Mouse (Mus musculus) right cerebral cortex, postnatal 10 days (tissue): ENCODE data around the gene Opalin.

Experiments used
- DNase-seq, 2 experiments: peaks; one replicate each; pipeline ENCODE4 v3.0.0; 2021; ENCODE audit warnings: low spot score in 2 of 2

The Opalin gene

GRCm38 (mm10) chr19:41076906-41077305, at the start of gene Opalin:
Opalin (minus strand) TSS chr19:41077113.
- no peak for DNase-seq

- peak in 1 of 2 experiments; percentile 47 for DNase-seq
Observed at GRCm38 (mm10) chr19:41123009-41123408, 46.1 kb upstream of the Opalin start.

GRCm38 (mm10) chr19:41119924-41120323, 43.0 kb upstream of the Opalin start:
- peak; percentile 63 to 76 for DNase-seq

GRCm38 (mm10) chr19:41118346-41118745, 41.4 kb upstream of the Opalin start:
- no peak for DNase-seq

GRCm38 (mm10) chr19:41117334-41117733, 40.4 kb upstream of the Opalin start:
- DNase-seq = peak; percentile 52 to 54

- no peak for DNase-seq
Observed at GRCm38 (mm10) chr19:41114611-41115010, 37.7 kb upstream of the Opalin start.

GRCm38 (mm10) chr19:41113911-41114531, 37.1 kb upstream of the Opalin start:
- peak; percentile 65 to 81 for DNase-seq

- no peak for DNase-seq
Observed at GRCm38 (mm10) chr19:41112609-41113008, 35.7 kb upstream of the Opalin start.

GRCm38 (mm10) chr19:41109991-41110390, 33.1 kb upstream of the Opalin start:
- no peak for DNase-seq

GRCm38 (mm10) chr19:41109496-41109895, 32.6 kb upstream of the Opalin start:
- DNase-seq = peak; percentile 65 to 67

- DNase-seq = no peak
Observed at GRCm38 (mm10) chr19:41108666-41109065, 31.8 kb upstream of the Opalin start.

GRCm38 (mm10) chr19:41107530-41107929, 30.6 kb upstream of the Opalin start:
- DNase-seq = no peak

- DNase-seq = peak; percentile 63 to 69
Observed at GRCm38 (mm10) chr19:41104922-41105321, 28.0 kb upstream of the Opalin start.

- peak; percentile 86 to 89 for DNase-seq
Observed at GRCm38 (mm10) chr19:41101390-41101789, 24.5 kb upstream of the Opalin start.

- no peak for DNase-seq
Observed at GRCm38 (mm10) chr19:41100863-41101262, 23.9 kb upstream of the Opalin start.

GRCm38 (mm10) chr19:41097038-41097437, 20.1 kb upstream of the Opalin start:
- DNase-seq = no peak

GRCm38 (mm10) chr19:41091901-41092300, 15.0 kb upstream of the Opalin start:
- DNase-seq = no peak

GRCm38 (mm10) chr19:41089833-41090232, 12.9 kb upstream of the Opalin start:
- peak; percentile 71 to 78 for DNase-seq

- DNase-seq = no peak
Observed at GRCm38 (mm10) chr19:41088491-41088890, 11.6 kb upstream of the Opalin start.

- no peak for DNase-seq
Observed at GRCm38 (mm10) chr19:41087901-41088300, 11.0 kb upstream of the Opalin start.

- peak; percentile 87 to 91 for DNase-seq
Observed at GRCm38 (mm10) chr19:41086700-41087099, 9.8 kb upstream of the Opalin start.

GRCm38 (mm10) chr19:41086289-41086688, 9.4 kb upstream of the Opalin start:
- no peak for DNase-seq

- no peak for DNase-seq
Observed at GRCm38 (mm10) chr19:41083646-41084045, 6.7 kb upstream of the Opalin start.

GRCm38 (mm10) chr19:41081589-41081988, 4.7 kb upstream of the Opalin start:
- DNase-seq = no peak
